Mouse (Mus musculus): ENCODE data around the gene Ramp3. TPM values are rescaled to one million over a fixed set of nuclear protein-coding genes. Genes with fewer than 3 reads are reported as not detected.

Gene Ramp3
- total RNA-seq, 2 experiments from 2014 or later, result 14.6 to 20.1 TPM

- no peak for DNase-seq
These were observed 11.7 kb downstream of the Ramp3 start for GRCm38 (mm10) chr11:6670044-6670443.

- DNase-seq, result no peak
These were observed 12.5 kb downstream of the Ramp3 start for GRCm38 (mm10) chr11:6670826-6671225.

GRCm38 (mm10) chr11:6674701-6675100 lies 16.4 kb downstream of the Ramp3 start:
- DNase-seq, result no peak

GRCm38 (mm10) chr11:6675402-6675801 lies 17.1 kb downstream of the Ramp3 start:
- DNase-seq, result peak; percentile 39 to 46

- no peak for DNase-seq
These were observed 18.3 kb downstream of the Ramp3 start for GRCm38 (mm10) chr11:6676641-6677040.

- peak; percentile 51 to 55 for DNase-seq
These were observed 19.2 kb downstream of the Ramp3 start for GRCm38 (mm10) chr11:6677530-6677929.

- peak in 1 of 2 experiments; percentile 37 for DNase-seq
These were observed 21.5 kb downstream of the Ramp3 start for GRCm38 (mm10) chr11:6679694-6680396.

GRCm38 (mm10) chr11:6680397-6680818 lies 22.1 kb downstream of the Ramp3 start:
- peak; percentile 74 to 89 for DNase-seq

- no peak for DNase-seq
These were observed 26.4 kb downstream of the Ramp3 start for GRCm38 (mm10) chr11:6684741-6685140.

- no peak for DNase-seq
These were observed 30.6 kb downstream of the Ramp3 start for GRCm38 (mm10) chr11:6688888-6689287.

GRCm38 (mm10) chr11:6692341-6692740 lies 34.0 kb downstream of the Ramp3 start:
- no peak for DNase-seq

- DNase-seq, result no peak
These were observed 35.8 kb downstream of the Ramp3 start for GRCm38 (mm10) chr11:6694114-6694513.

- DNase-seq, result peak; percentile 85 to 86
These were observed 36.9 kb downstream of the Ramp3 start for GRCm38 (mm10) chr11:6695176-6695575.

- no peak for DNase-seq
These were observed 38.2 kb downstream of the Ramp3 start for GRCm38 (mm10) chr11:6696551-6696950.

GRCm38 (mm10) chr11:6697751-6698150 lies 39.4 kb downstream of the Ramp3 start:
- DNase-seq, result no peak

- peak; percentile 34 to 52 for DNase-seq
These were observed 40.0 kb downstream of the Ramp3 start for GRCm38 (mm10) chr11:6698281-6698680.

GRCm38 (mm10) chr11:6702258-6702657 lies 43.9 kb downstream of the Ramp3 start:
- no peak for DNase-seq

- DNase-seq, result no peak
These were observed 46.5 kb downstream of the Ramp3 start for GRCm38 (mm10) chr11:6704851-6705250.

- no peak for DNase-seq
These were observed 47.2 kb downstream of the Ramp3 start for GRCm38 (mm10) chr11:6705516-6705915.

- DNase-seq, result no peak
These were observed 48.5 kb downstream of the Ramp3 start for GRCm38 (mm10) chr11:6706796-6707195.

- DNase-seq, result no peak
These were observed 50.1 kb downstream of the Ramp3 start for GRCm38 (mm10) chr11:6708437-6708836.

GRCm38 (mm10) chr11:6710409-6710808 lies 52.1 kb downstream of the Ramp3 start:
- no peak for DNase-seq

GRCm38 (mm10) chr11:6720746-6721145 lies 62.4 kb downstream of the Ramp3 start:
- no peak for DNase-seq

GRCm38 (mm10) chr11:6726921-6727320 lies 68.6 kb downstream of the Ramp3 start:
- DNase-seq, result no peak
